Mouse (Mus musculus): ENCODE measurements around the gene Phactr1. TPM values are rescaled to one million over a fixed set of nuclear protein-coding genes. Genes with fewer than 3 reads are reported as not detected.

Gene Phactr1
- total and polyA plus RNA-seq, 2 experiments, result 0.16 to 0.28 TPM

DNA sequence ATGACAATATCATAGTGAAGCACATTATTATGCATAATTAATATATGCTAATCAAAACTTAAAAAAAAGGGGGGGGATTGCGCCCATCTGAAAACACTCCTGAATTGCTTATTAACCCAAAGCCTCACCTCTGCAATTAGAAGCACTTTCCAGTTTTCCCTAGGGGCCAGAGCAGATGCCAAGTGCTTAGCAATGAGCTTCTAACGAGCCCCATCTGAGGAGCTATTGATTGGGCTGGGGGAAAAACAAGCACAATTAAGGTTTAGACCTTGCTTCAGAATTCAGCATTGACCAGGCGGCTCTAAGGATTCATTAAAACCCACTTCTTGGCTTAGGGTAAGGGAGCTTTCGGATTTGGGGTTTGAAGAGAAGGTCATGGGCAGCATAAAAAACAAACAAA is 311.9 kb downstream of the Phactr1 start:
- Histone ChIP-seq H3K27me3 (ENCODE audit: control insufficient read depth, insufficient read depth, low read length) (no peaks in the 10 kb centered on the region), H3K79me2 (ENCODE audit: control insufficient read depth, insufficient read depth, low read length) (no peaks in the 10 kb centered on the region), H3K4me3 (ENCODE audit: insufficient read depth, low read depth, low read length) (no peak overlapping the region), H3K4me1 (ENCODE audit: control insufficient read depth, insufficient read depth, low read length) (no peaks in the 10 kb centered on the region), H3K36me3 (ENCODE audit: control insufficient read depth, insufficient read depth, low read length) (no peaks in the 10 kb centered on the region), H3K9ac (ENCODE audit: low read depth, low read length) (no peak overlapping the region), H3K27ac (replicated peaks; ENCODE audit: insufficient read depth, low read depth, low read length) (no peak overlapping the region)
- WGBS, result 86% methylated on average over 4 of the region's 4 CpGs
- TF ChIP-seq POLR2A (IDR thresholded peaks at IDR 0.05; ENCODE audit: extremely low read depth, insufficient read depth, low read length) (no peak), CTCF (IDR thresholded peaks at IDR 0.05; ENCODE audit: low read depth, low read length) (no peak)
- no peak for DNase-seq (ENCODE audit: extremely low read depth, low read depth, low spot score)

DNA sequence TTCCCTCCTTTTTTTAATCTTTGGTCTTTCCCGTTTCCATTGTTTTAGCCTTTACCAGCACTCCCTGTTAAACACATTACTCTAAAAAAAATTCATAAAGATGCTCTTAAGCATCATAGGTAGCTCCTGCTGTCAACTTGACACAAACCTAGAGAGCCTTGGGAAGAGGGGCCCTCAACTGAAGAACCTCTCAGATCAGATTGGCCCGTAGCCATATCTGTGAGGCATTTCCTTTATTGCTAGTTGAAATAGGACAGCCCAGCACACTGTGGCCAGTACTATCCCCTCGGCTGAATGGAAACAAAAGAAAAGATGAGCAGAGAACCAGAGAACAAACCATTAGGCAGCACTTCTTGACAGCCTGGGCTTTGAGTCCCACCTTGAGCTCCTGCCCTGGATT is 313.9 kb downstream of the Phactr1 start:
- Histone ChIP-seq H3K27ac (replicated peaks; ENCODE audit: insufficient read depth, low read depth, low read length) (no peak overlapping the region), H3K79me2 (ENCODE audit: control insufficient read depth, insufficient read depth, low read length) (no peaks in the 10 kb centered on the region), H3K4me1 (ENCODE audit: control insufficient read depth, insufficient read depth, low read length) (no peaks in the 10 kb centered on the region), H3K27me3 (ENCODE audit: control insufficient read depth, insufficient read depth, low read length) (no peaks in the 10 kb centered on the region), H3K9ac (ENCODE audit: low read depth, low read length) (no peak overlapping the region), H3K4me3 (ENCODE audit: insufficient read depth, low read depth, low read length) (no peak overlapping the region), H3K36me3 (ENCODE audit: control insufficient read depth, insufficient read depth, low read length) (no peaks in the 10 kb centered on the region)
- 80% methylated on average over 3 of the region's 3 CpGs for WGBS
- no peak for DNase-seq (ENCODE audit: extremely low read depth, low read depth, low spot score)
- TF ChIP-seq POLR2A (IDR thresholded peaks at IDR 0.05; ENCODE audit: extremely low read depth, insufficient read depth, low read length) (no peak), CTCF (IDR thresholded peaks at IDR 0.05; ENCODE audit: low read depth, low read length) (no peak)

DNA sequence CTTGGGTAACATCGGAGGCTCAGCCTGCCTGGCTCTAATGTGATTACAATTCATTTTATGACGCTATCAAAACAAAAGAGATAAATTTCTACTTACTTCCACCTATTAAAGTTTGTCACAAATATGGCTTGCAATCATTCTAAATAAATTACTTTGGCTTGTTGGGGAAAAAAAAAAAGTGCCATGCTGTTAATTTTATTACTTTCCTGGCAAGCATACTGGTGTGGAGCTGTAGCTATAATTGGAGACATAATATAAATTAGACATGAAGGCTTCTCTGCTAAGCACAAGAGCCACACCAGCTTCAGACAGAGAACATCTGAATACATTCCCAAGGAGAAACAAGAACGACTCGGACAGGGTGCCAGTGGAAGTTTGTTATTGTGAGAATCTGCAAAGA is 315.8 kb downstream of the Phactr1 start:
- no peak overlapping the region for H3K27ac ChIP-seq (replicated peaks; ENCODE audit: insufficient read depth, low read depth, low read length)
- H3K27me3 ChIP-seq (ENCODE audit: control insufficient read depth, insufficient read depth, low read length), result no peaks in the 10 kb centered on the region
- no peak overlapping the region for H3K9ac ChIP-seq (ENCODE audit: low read depth, low read length)
- WGBS, result 86% methylated on average over 4 of the region's 4 CpGs
- DNase-seq (ENCODE audit: extremely low read depth, low read depth, low spot score), result no peak
- H3K4me1 ChIP-seq (ENCODE audit: control insufficient read depth, insufficient read depth, low read length), result no peaks in the 10 kb centered on the region
- no peaks in the 10 kb centered on the region for H3K79me2 ChIP-seq (ENCODE audit: control insufficient read depth, insufficient read depth, low read length)
- TF ChIP-seq CTCF (IDR thresholded peaks at IDR 0.05; ENCODE audit: low read depth, low read length) (no peak), POLR2A (IDR thresholded peaks at IDR 0.05; ENCODE audit: extremely low read depth, insufficient read depth, low read length) (no peak)
- H3K36me3 ChIP-seq (ENCODE audit: control insufficient read depth, insufficient read depth, low read length), result no peaks in the 10 kb centered on the region
- no peak overlapping the region for H3K4me3 ChIP-seq (ENCODE audit: insufficient read depth, low read depth, low read length)

DNA sequence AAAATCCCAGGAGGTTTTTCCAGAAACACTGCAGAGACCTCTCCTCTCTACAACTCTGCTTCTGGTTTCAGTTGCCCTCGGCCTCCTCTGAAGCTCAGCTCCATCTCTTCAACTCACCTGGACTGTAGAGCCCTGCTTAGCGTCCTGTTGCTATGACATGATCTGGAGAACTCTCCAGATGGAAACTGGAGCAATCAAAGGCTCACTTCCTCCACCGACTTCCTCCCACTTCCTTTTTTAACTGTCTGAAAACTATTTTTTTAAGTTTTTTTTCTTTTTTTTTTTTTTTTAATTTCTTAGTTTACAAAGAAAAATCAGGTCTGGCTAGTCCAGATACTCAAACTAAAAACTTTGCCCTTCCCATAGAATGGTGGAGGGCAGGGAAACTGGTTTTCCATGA is 318.9 kb downstream of the Phactr1 start:
- no peak overlapping the region for H3K27ac ChIP-seq (replicated peaks; ENCODE audit: insufficient read depth, low read depth, low read length)
- no peak for TF ChIP-seq CTCF (IDR thresholded peaks at IDR 0.05; ENCODE audit: low read depth, low read length)
- no peak for TF ChIP-seq POLR2A (IDR thresholded peaks at IDR 0.05; ENCODE audit: extremely low read depth, insufficient read depth, low read length)
- 62% methylated on average over 3 of the region's 3 CpGs for WGBS
- H3K36me3 ChIP-seq (ENCODE audit: control insufficient read depth, insufficient read depth, low read length), result no peaks in the 10 kb centered on the region
- no peaks in the 10 kb centered on the region for H3K79me2 ChIP-seq (ENCODE audit: control insufficient read depth, insufficient read depth, low read length)
- no peak for DNase-seq (ENCODE audit: extremely low read depth, low read depth, low spot score)
- H3K27me3 ChIP-seq (ENCODE audit: control insufficient read depth, insufficient read depth, low read length), result no peaks in the 10 kb centered on the region
- no peaks in the 10 kb centered on the region for H3K4me1 ChIP-seq (ENCODE audit: control insufficient read depth, insufficient read depth, low read length)
- no peak overlapping the region for H3K4me3 ChIP-seq (ENCODE audit: insufficient read depth, low read depth, low read length)
- H3K9ac ChIP-seq (ENCODE audit: low read depth, low read length), result no peak overlapping the region

DNA sequence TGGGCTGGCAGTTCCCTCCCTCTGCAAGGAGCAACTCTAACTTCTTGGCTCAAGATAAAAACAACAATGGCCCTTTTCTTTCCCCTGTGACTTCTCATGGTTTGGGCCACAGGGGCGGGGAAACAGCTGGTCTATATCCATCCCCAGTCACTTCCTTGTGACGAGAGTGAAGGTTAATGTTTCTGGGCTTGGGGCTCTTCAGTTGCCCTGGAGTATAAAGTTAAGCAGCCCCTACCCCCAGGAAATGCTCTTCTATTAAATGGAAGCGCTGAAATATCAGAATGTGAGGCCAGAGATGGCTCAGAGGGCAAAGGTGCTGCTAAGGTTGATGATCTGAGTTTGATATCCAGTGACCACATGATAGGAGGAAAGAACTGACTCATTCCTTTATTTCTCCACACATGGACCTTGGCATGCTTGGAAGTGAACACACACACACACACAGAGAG is 324.7 kb downstream of the Phactr1 start:
- WGBS, result 49% methylated on average over 3 of the region's 3 CpGs
- no peaks in the 10 kb centered on the region for H3K27me3 ChIP-seq (ENCODE audit: control insufficient read depth, insufficient read depth, low read length)

DNA sequence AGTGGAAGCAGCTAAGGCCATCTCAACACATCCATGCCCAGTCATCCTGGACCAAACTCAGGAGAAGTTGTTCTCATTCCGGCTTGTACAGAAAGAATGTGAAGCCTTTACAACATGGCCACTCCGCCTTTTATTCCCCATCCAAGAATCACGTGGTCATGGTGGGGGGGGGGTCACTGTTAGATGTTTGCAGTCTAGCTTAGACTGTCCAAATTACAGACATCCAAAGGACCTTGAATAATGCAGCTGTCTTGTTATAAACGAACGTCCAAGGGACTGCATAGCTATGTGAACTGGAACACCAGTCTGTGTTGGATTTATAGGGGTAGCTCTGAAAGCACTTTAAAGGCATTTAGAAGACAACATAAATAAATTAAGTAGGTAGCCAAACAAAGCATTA is 328.0 kb downstream of the Phactr1 start:
- TF ChIP-seq POLR2A (IDR thresholded peaks at IDR 0.05; ENCODE audit: extremely low read depth, insufficient read depth, low read length) (no peak), CTCF (IDR thresholded peaks at IDR 0.05; ENCODE audit: low read depth, low read length) (no peak)
- 82% methylated on average over 5 of the region's 5 CpGs for WGBS

More for the DNA sequence above, 324.7 kb downstream of the Phactr1 start:
- no peak for DNase-seq (ENCODE audit: extremely low read depth, low read depth, low spot score)
- Histone ChIP-seq H3K9ac (ENCODE audit: low read depth, low read length) (no peak overlapping the region), H3K4me1 (ENCODE audit: control insufficient read depth, insufficient read depth, low read length) (no peaks in the 10 kb centered on the region), H3K79me2 (ENCODE audit: control insufficient read depth, insufficient read depth, low read length) (no peaks in the 10 kb centered on the region), H3K4me3 (ENCODE audit: insufficient read depth, low read depth, low read length) (no peak overlapping the region), H3K36me3 (ENCODE audit: control insufficient read depth, insufficient read depth, low read length) (no peaks in the 10 kb centered on the region), H3K27ac (replicated peaks; ENCODE audit: insufficient read depth, low read depth, low read length) (no peak overlapping the region)
- TF ChIP-seq CTCF (IDR thresholded peaks at IDR 0.05; ENCODE audit: low read depth, low read length) (no peak), POLR2A (IDR thresholded peaks at IDR 0.05; ENCODE audit: extremely low read depth, insufficient read depth, low read length) (no peak)

More for the DNA sequence above, 328.0 kb downstream of the Phactr1 start:
- DNase-seq (ENCODE audit: extremely low read depth, low read depth, low spot score), result no peak
- no peak overlapping the region for H3K27ac ChIP-seq (replicated peaks; ENCODE audit: insufficient read depth, low read depth, low read length)
- H3K4me3 ChIP-seq (ENCODE audit: insufficient read depth, low read depth, low read length), result no peak overlapping the region
- no peak overlapping the region for H3K9ac ChIP-seq (ENCODE audit: low read depth, low read length)
- no peaks in the 10 kb centered on the region for H3K36me3 ChIP-seq (ENCODE audit: control insufficient read depth, insufficient read depth, low read length)
- H3K4me1 ChIP-seq (ENCODE audit: control insufficient read depth, insufficient read depth, low read length), result no peaks in the 10 kb centered on the region
- no peaks in the 10 kb centered on the region for H3K79me2 ChIP-seq (ENCODE audit: control insufficient read depth, insufficient read depth, low read length)
- H3K27me3 ChIP-seq (ENCODE audit: control insufficient read depth, insufficient read depth, low read length), result no peaks in the 10 kb centered on the region
